Mouse (Mus musculus): ENCODE data around the gene Dusp11.
"Not testable (repeated sequence)": the region's sequence is repeated elsewhere in the genome, so short reads cannot be mapped to it uniquely, and the experiment has no call there.

- not testable (repeated sequence) for TF ChIP-seq CTCF (conservative IDR thresholded peaks at IDR 0.05 in 1 of 2, IDR thresholded peaks at IDR 0.05 in 1 of 2; ENCODE audit: low read depth in 2 of 2, low read length in 2 of 2); POLR2A (IDR thresholded peaks at IDR 0.05; ENCODE audit: low read depth, low read length); HCFC1 (IDR thresholded peaks at IDR 0.05; ENCODE audit: low read depth, low read length)
Measured at GRCm38 (mm10) chr6:85978736-85979135, 17.3 kb upstream of the Dusp11 start.
